ENCODE assay signal across 8 mouse cellular contexts in genomic region chr15:83463369-83464082, GRCm38 (mm10). TPM values are rescaled to one million over a fixed set of nuclear protein-coding genes. Genes with fewer than 3 reads are reported as not detected.
A peak's percentile ranks its signal among the peaks of the same experiment; 100 is the strongest.
DNase-seq lines count a peak whose midpoint lies in the region; ATAC-seq and TF ChIP-seq lines count a peak whose summit lies in the region.

No protein-coding gene starts in this region.

- no peak for TF ChIP-seq CTCF in brain, embryonic 14.5 days (IDR thresholded peaks at IDR 0.05; ENCODE audit: borderline replicate concordance, extremely low read depth, insufficient read depth, insufficient read length)

- WGBS in lung, embryonic 16.5 days: 3% methylated on average over 17 of the region's 17 CpGs
- WGBS in heart, embryonic 15.5 days: 5% methylated on average over 17 of the region's 17 CpGs
- WGBS in liver, embryonic 13.5 days (ENCODE audit: insufficient replicate concordance): 13% methylated on average over 17 of the region's 17 CpGs

- DNase-seq in lung, postnatal 4 days: no peak
- DNase-seq in brain, embryonic 14.5 days (ENCODE audit: low read depth): peak; percentile 14
- peak; percentile 35 for DNase-seq in liver, embryonic 13.5 days
- DNase-seq in thymus, postnatal 4 days: peak; percentile 19
- no peak for DNase-seq in urinary bladder, adult 2 months (ENCODE audit: low spot score)
- no peak for DNase-seq in right cerebral cortex, adult 2 months (ENCODE audit: low spot score in 2 of 2)

- peak overlapping the region; percentile 84 for H3K4me3 ChIP-seq in lung, embryonic 16.5 days (ENCODE audit: low read length)
- H3K4me3 ChIP-seq in heart, embryonic 15.5 days: peak overlapping the region; percentile 91
- peak overlapping the region; percentile 86 for H3K4me3 ChIP-seq in liver, embryonic 13.5 days (replicated peaks)

- no peaks in the 10 kb centered on the region for H3K9me3 ChIP-seq in lung, embryonic 16.5 days (ENCODE audit: control insufficient read depth, low read length)
- H3K9me3 ChIP-seq in heart, embryonic 15.5 days (replicated peaks): no peaks in the 10 kb centered on the region
- H3K9me3 ChIP-seq in liver, embryonic 13.5 days (replicated peaks): no peaks in the 10 kb centered on the region

- peak overlapping the region; percentile 88 for H3K9ac ChIP-seq in lung, embryonic 16.5 days (ENCODE audit: low read length)
- H3K9ac ChIP-seq in heart, embryonic 15.5 days: peak overlapping the region; percentile 88
- peak overlapping the region; percentile 94 for H3K9ac ChIP-seq in liver, embryonic 13.5 days

- no peaks in the 10 kb centered on the region for H3K36me3 ChIP-seq in lung, embryonic 16.5 days (ENCODE audit: control insufficient read depth, insufficient read depth, low read length)
- no peaks in the 10 kb centered on the region for H3K36me3 ChIP-seq in heart, embryonic 15.5 days
- H3K36me3 ChIP-seq in liver, embryonic 13.5 days: peaks cover 5% of the 10 kb centered on the region

- peak overlapping the region; percentile 95 for H3K4me2 ChIP-seq in lung, embryonic 16.5 days (ENCODE audit: low read depth, low read length)
- H3K4me2 ChIP-seq in heart, embryonic 15.5 days: peak overlapping the region; percentile 89
- H3K4me2 ChIP-seq in liver, embryonic 13.5 days: peak overlapping the region; percentile 90

- no peak for ATAC-seq in lung, embryonic 16.5 days (ENCODE audit: low read depth)
- ATAC-seq in heart, embryonic 15.5 days (replicated peaks; ENCODE audit: insufficient number of reproducible peaks, insufficient read depth, low FRiP score, low read depth): no peak
- ATAC-seq in liver, embryonic 13.5 days (ENCODE audit: low read depth): no peak

- TF ChIP-seq POLR2A in brain, embryonic 14.5 days (IDR thresholded peaks at IDR 0.05; ENCODE audit: borderline replicate concordance, extremely low read depth, insufficient read depth, insufficient read length, poor library complexity, severe bottlenecking): no peak

- peaks cover 12% of the 10 kb centered on the region for H3K4me1 ChIP-seq in lung, embryonic 16.5 days (replicated peaks; ENCODE audit: control insufficient read depth, insufficient read depth, low read length)
- H3K4me1 ChIP-seq in heart, embryonic 15.5 days (replicated peaks): peaks cover 12% of the 10 kb centered on the region
- peaks cover 47% of the 10 kb centered on the region for H3K4me1 ChIP-seq in liver, embryonic 13.5 days (replicated peaks)

- H3K27me3 ChIP-seq in lung, embryonic 16.5 days (ENCODE audit: control insufficient read depth, insufficient read depth, low read depth, low read length): no peaks in the 10 kb centered on the region
- no peaks in the 10 kb centered on the region for H3K27me3 ChIP-seq in heart, embryonic 15.5 days
- no peaks in the 10 kb centered on the region for H3K27me3 ChIP-seq in liver, embryonic 13.5 days

- H3K27ac ChIP-seq in lung, embryonic 16.5 days (ENCODE audit: low read length): peak overlapping the region; percentile 75
- peak overlapping the region; percentile 89 for H3K27ac ChIP-seq in heart, embryonic 15.5 days
- peak overlapping the region; percentile 84 for H3K27ac ChIP-seq in liver, embryonic 13.5 days

RNA-seq across cellular contexts. Expression of gene Pacsin2, which starts 0.9 kb away (rescaled TPM):
- polyA plus RNA-seq in lung, embryonic 16.5 days (2015; fragmentation: Nextera tagmentation; extraction: Ambion mirVana): 71.4 and 73.6 TPM in 2 replicates
- polyA plus RNA-seq in brain, embryonic 14.5 days (2012; rRNA removed): 23.7 and 31.4 TPM in 2 replicates
- 59.3 and 75.3 TPM in 2 replicates for polyA plus RNA-seq in heart, embryonic 15.5 days (2015; fragmentation: Nextera tagmentation; extraction: Ambion mirVana)
- polyA plus RNA-seq in liver, embryonic 13.5 days (2015; fragmentation: Nextera tagmentation; extraction: Ambion mirVana): 45.0 and 58.2 TPM in 2 replicates
- 71.5 and 88.1 TPM in 2 replicates for polyA plus RNA-seq in urinary bladder, adult 2 months (2012; rRNA removed)

RNA-seq across cellular contexts. Expression of gene Ttll1, which starts 47.2 kb away (rescaled TPM):
- polyA plus RNA-seq in lung, embryonic 16.5 days (2015; fragmentation: Nextera tagmentation; extraction: Ambion mirVana): 21.8 and 23.1 TPM in 2 replicates
- polyA plus RNA-seq in brain, embryonic 14.5 days (2012; rRNA removed): 58.1 and 89.6 TPM in 2 replicates
- polyA plus RNA-seq in heart, embryonic 15.5 days (2015; fragmentation: Nextera tagmentation; extraction: Ambion mirVana): 22.9 and 23.4 TPM in 2 replicates
- polyA plus RNA-seq in liver, embryonic 13.5 days (2015; fragmentation: Nextera tagmentation; extraction: Ambion mirVana): 7.2 and 7.4 TPM in 2 replicates
- 15.1 and 23.2 TPM in 2 replicates for polyA plus RNA-seq in urinary bladder, adult 2 months (2012; rRNA removed)

Comparison
In these comparisons a context has a peak if more than half of its experiments do, and no peak if none do; other contexts are left out.
1. DNase-seq: peak in brain, embryonic 14.5 days (single experiment), liver, embryonic 13.5 days (single experiment) and thymus, postnatal 4 days (single experiment); none in lung, postnatal 4 days (0 of 2), urinary bladder, adult 2 months (single experiment) and right cerebral cortex, adult 2 months (0 of 2).
2. Peak in every context shown above with its lines, with median percentiles within 50 percentile points of each other: H3K27ac ChIP-seq, H3K4me2 ChIP-seq, H3K4me3 ChIP-seq and H3K9ac ChIP-seq.